Mouse (Mus musculus): ENCODE data around the gene Exd2. TPM values are rescaled to one million over a fixed set of nuclear protein-coding genes. Genes with fewer than 3 reads are reported as not detected.
A peak's percentile ranks its signal among the peaks of the same experiment; 100 is the strongest.

Exd2 gene
- polyA plus RNA-seq, 1 experiment, result 8.0 TPM

DNA sequence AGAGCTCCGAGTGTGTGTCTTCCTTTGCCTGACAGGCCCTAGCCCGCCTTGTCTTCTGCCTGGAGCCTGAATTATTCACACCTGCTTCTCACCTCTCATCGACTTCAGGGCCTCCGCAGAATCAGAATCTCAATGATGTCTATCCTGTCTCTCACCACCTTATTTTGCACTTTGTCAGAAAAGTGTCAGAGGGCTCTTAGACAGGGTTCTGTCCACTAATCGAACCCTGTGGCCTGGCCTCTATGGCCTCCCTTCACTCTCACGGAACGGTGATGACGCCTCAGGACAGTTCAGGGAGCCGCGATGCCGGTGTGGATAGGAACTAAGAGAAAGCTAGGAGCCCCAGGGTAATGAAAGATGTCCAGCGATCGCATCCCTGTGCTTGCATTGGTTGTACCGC lies 55.1 kb downstream of the Exd2 start, which contains the start of gene Galnt16:
Gene Galnt16, plus strand, starts transcription at position 301 of the 400 bp plus-strand sequence.
- H3K27me3 ChIP-seq (ENCODE audit: control insufficient read depth, insufficient read depth, low read length), result peaks cover 12% of the 10 kb centered on the region
- H3K4me1 ChIP-seq (ENCODE audit: control insufficient read depth, insufficient read depth, insufficient read length), result no peaks in the 10 kb centered on the region
- TF ChIP-seq CTCF (IDR thresholded peaks at IDR 0.05; ENCODE audit: extremely low read depth, insufficient read depth, insufficient read length, insufficient replicate concordance), result no peak
- TF ChIP-seq POLR2A (IDR thresholded peaks at IDR 0.05; ENCODE audit: low read depth, low read length), result no peak
- H3K4me3 ChIP-seq (ENCODE audit: extremely low read depth, insufficient read depth, insufficient read length), result peak within 1 kb of the TSS; percentile 6; the same call in 1 of the 2 replicates
- DNase-seq (ENCODE audit: low read depth in 1 of 2, low spot score in 2 of 2), result no peak
- H3K27ac ChIP-seq (ENCODE audit: insufficient read depth, low read length), result no peak within 1 kb of the TSS
- H3K36me3 ChIP-seq (ENCODE audit: control insufficient read depth, insufficient read depth, low read length), result no peaks in the 10 kb centered on the region
- 11% methylated on average over 14 of the region's 14 CpGs for WGBS

GRCm38 (mm10) chr12:80518393-80518756 lies 55.5 kb downstream of the Exd2 start:
- DNase-seq (ENCODE audit: low read depth in 1 of 2, low spot score in 2 of 2), result no peak
- TF ChIP-seq POLR2A (IDR thresholded peaks at IDR 0.05; ENCODE audit: low read depth, low read length), result no peak
- TF ChIP-seq CTCF (IDR thresholded peaks at IDR 0.05; ENCODE audit: extremely low read depth, insufficient read depth, insufficient read length, insufficient replicate concordance), result no peak
- Histone ChIP-seq H3K27me3 (ENCODE audit: control insufficient read depth, insufficient read depth, low read length) (peaks cover 12% of the 10 kb centered on the region), H3K4me3 (ENCODE audit: extremely low read depth, insufficient read depth, insufficient read length) (no peak overlapping the region), H3K27ac (ENCODE audit: insufficient read depth, low read length) (no peak overlapping the region), H3K4me1 (ENCODE audit: control insufficient read depth, insufficient read depth, insufficient read length) (no peaks in the 10 kb centered on the region), H3K36me3 (ENCODE audit: control insufficient read depth, insufficient read depth, low read length) (no peaks in the 10 kb centered on the region)
- 4% methylated on average over 25 of the region's 25 CpGs for WGBS

- H3K4me1 ChIP-seq (ENCODE audit: control insufficient read depth, insufficient read depth, insufficient read length), result no peaks in the 10 kb centered on the region
- DNase-seq (ENCODE audit: low read depth in 1 of 2, low spot score in 2 of 2), result no peak
- peaks cover 12% of the 10 kb centered on the region for H3K27me3 ChIP-seq (ENCODE audit: control insufficient read depth, insufficient read depth, low read length)
- TF ChIP-seq CTCF (IDR thresholded peaks at IDR 0.05; ENCODE audit: extremely low read depth, insufficient read depth, insufficient read length, insufficient replicate concordance), result no peak
- TF ChIP-seq POLR2A (IDR thresholded peaks at IDR 0.05; ENCODE audit: low read depth, low read length), result no peak
- H3K36me3 ChIP-seq (ENCODE audit: control insufficient read depth, insufficient read depth, low read length), result no peaks in the 10 kb centered on the region
- H3K27ac ChIP-seq (ENCODE audit: insufficient read depth, low read length), result no peak overlapping the region
- H3K4me3 ChIP-seq (ENCODE audit: extremely low read depth, insufficient read depth, insufficient read length), result peak overlapping the region; percentile 6; the same call in 1 of the 2 replicates
- 2% methylated on average over 88 of the region's 90 CpGs for WGBS
Measured at GRCm38 (mm10) chr12:80518757-80519620, 56.1 kb downstream of the Exd2 start.

DNA sequence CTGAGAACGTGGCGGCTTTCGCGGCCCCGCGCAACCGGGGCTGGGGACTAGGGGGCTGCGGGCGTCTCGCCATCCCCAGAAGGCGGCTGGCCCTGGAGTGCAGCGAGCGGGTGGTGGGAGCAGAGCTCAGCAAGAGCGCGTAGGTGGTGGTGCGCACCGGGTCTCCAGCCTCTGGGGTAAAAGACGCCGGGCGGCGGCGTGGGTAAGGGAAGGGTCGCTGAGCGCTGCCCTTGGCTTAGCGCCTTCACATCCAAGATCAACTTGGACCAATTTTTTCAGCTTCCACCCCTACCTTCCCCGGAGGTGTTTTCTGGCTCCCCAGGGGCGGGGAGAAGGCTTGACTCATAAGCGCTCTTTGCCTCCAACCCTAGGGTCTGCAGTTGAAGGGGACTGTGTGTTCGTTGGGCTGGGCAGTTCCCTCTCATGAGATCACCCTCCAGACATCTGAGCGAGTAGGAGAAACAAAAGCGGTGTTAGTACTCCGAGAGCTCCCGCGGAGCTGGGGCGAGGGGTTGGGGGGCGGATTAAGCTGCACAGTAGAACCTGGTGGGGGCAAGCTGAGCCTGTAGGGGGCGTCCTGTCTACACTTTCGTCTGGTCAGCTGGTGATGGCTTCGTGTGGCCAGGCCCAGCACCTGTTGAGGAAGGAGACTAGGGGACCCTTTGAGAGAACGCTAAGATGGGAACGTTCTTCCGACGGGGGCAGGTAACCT lies 56.9 kb downstream of the Exd2 start:
- TF ChIP-seq CTCF (IDR thresholded peaks at IDR 0.05; ENCODE audit: extremely low read depth, insufficient read depth, insufficient read length, insufficient replicate concordance) (no peak), POLR2A (IDR thresholded peaks at IDR 0.05; ENCODE audit: low read depth, low read length) (no peak)
- Histone ChIP-seq H3K27ac (ENCODE audit: insufficient read depth, low read length) (no peak overlapping the region), H3K27me3 (ENCODE audit: control insufficient read depth, insufficient read depth, low read length) (peaks cover 12% of the 10 kb centered on the region), H3K4me1 (ENCODE audit: control insufficient read depth, insufficient read depth, insufficient read length) (no peaks in the 10 kb centered on the region), H3K4me3 (ENCODE audit: extremely low read depth, insufficient read depth, insufficient read length) (no peak overlapping the region), H3K36me3 (ENCODE audit: control insufficient read depth, insufficient read depth, low read length) (no peaks in the 10 kb centered on the region)
- DNase-seq (ENCODE audit: low read depth in 1 of 2, low spot score in 2 of 2), result no peak
- WGBS, result 9% methylated on average over 42 of the region's 43 CpGs

GRCm38 (mm10) chr12:80522006-80522405 lies 59.1 kb downstream of the Exd2 start:
- Histone ChIP-seq H3K36me3 (ENCODE audit: control insufficient read depth, insufficient read depth, low read length) (no peaks in the 10 kb centered on the region), H3K27me3 (ENCODE audit: control insufficient read depth, insufficient read depth, low read length) (peaks cover 12% of the 10 kb centered on the region), H3K4me1 (ENCODE audit: control insufficient read depth, insufficient read depth, insufficient read length) (no peaks in the 10 kb centered on the region), H3K4me3 (ENCODE audit: extremely low read depth, insufficient read depth, insufficient read length) (no peak overlapping the region), H3K27ac (ENCODE audit: insufficient read depth, low read length) (no peak overlapping the region)
- no peak for TF ChIP-seq POLR2A (IDR thresholded peaks at IDR 0.05; ENCODE audit: low read depth, low read length)
- no peak for TF ChIP-seq CTCF (IDR thresholded peaks at IDR 0.05; ENCODE audit: extremely low read depth, insufficient read depth, insufficient read length, insufficient replicate concordance)
- no peak for DNase-seq (ENCODE audit: low read depth in 1 of 2, low spot score in 2 of 2)
- WGBS, result 72% methylated on average over 3 of the region's 3 CpGs

DNA sequence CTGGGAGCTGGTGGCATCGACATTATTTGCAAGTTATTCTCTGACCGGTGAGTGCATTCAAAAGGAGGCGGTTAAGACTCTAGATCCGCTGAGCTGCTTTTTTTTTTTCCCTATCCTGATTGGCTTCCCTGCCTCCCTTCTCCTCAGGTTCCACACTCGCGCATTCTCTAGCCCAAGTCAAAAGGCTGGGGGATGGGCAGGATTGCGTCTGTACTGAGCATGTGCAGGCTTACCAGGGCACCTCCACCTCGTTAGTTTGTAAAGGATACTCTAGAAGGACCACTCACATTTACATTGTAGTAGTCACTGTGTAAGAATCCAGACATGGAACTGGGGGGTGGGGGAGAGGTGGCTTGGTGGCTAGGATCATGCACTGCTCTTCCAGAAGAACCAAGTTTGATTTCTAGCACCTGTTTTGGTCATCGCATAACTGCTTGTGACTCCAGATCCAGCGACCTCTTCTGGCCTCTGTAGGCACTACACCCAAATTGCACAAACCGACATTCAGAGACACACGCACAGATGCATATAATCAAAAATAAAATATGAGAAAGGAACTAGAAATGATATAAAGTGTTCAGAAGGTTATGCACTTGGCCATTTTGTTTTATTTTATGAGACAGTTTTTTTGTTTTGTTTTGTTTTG lies 61.5 kb downstream of the Exd2 start:
- DNase-seq (ENCODE audit: low read depth in 1 of 2, low spot score in 2 of 2), result no peak
- H3K4me3 ChIP-seq (ENCODE audit: extremely low read depth, insufficient read depth, insufficient read length), result no peak overlapping the region
- no peaks in the 10 kb centered on the region for H3K4me1 ChIP-seq (ENCODE audit: control insufficient read depth, insufficient read depth, insufficient read length)
- H3K27ac ChIP-seq (ENCODE audit: insufficient read depth, low read length), result no peak overlapping the region
- no peaks in the 10 kb centered on the region for H3K36me3 ChIP-seq (ENCODE audit: control insufficient read depth, insufficient read depth, low read length)
- 57% methylated on average over 12 of the region's 12 CpGs for WGBS
- H3K27me3 ChIP-seq (ENCODE audit: control insufficient read depth, insufficient read depth, low read length), result peaks cover 2% of the 10 kb centered on the region; the same call in 1 of the 2 replicates
- no peak for TF ChIP-seq POLR2A (IDR thresholded peaks at IDR 0.05; ENCODE audit: low read depth, low read length)

Measured in spleen, adult 2 months (tissue).